Comparison of ENCODE assay signal across 8 mouse cellular contexts in the genomic region with DNA sequence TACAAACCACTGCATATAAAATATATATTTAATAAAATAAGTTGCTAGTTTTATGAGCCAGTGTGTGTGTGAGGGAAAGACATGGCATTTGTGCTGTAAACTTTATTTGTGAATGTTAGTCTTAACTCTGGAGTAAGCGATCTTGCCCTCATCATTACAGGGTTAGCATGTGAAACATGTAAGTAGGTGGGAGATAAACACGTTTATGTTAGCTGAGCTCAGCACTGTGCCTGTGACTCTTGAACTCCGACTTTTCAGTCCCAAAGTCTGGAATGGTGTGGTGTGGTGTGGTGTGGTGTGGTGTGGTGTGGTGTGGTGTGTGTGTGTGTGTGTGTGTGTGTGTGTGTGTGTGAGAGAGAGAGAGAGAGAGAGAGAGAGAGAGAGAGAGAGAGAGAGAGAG. TPM values are rescaled to one million over a fixed set of nuclear protein-coding genes. Genes with fewer than 3 reads are reported as not detected.
DNase-seq lines count a peak whose midpoint lies in the region; ATAC-seq and TF ChIP-seq lines count a peak whose summit lies in the region.
"Not testable (repeated sequence)": the region's sequence is repeated elsewhere in the genome, so short reads cannot be mapped to it uniquely, and the experiment has no call there.

No protein-coding gene starts in this region.

- DNase-seq in brain, adult 2 months (ENCODE audit: low read depth, low spot score): peak; percentile 49
- DNase-seq in induced T-regulatory cell, adult 2 months (ENCODE audit: low read depth): peak; percentile 23
- DNase-seq in limb, embryonic 11.5 days (ENCODE audit: low spot score): not testable (repeated sequence)
- DNase-seq in lung, embryonic 14.5 days: peak; percentile 68

- 14% methylated on average over 3 of the region's 3 CpGs for WGBS in heart, embryonic 11.5 days (ENCODE audit: insufficient replicate concordance)
- 0% methylated on average over 3 of the region's 3 CpGs for WGBS in limb, embryonic 11.5 days
- WGBS in lung, embryonic 14.5 days: 1% methylated on average over 3 of the region's 3 CpGs

- not testable (repeated sequence) for ATAC-seq in heart, embryonic 11.5 days (replicated peaks; ENCODE audit: insufficient number of reproducible peaks, low FRiP score, low TSS enrichment); limb, embryonic 11.5 days (ENCODE audit: insufficient number of reproducible peaks, low FRiP score, low TSS enrichment, low read depth); lung, embryonic 14.5 days (ENCODE audit: insufficient read depth)

- peak overlapping the region; percentile 76 for H3K4me3 ChIP-seq in erythroblast, embryonic 14.5 days (replicated peaks)
- peak overlapping the region; percentile 86 for H3K4me3 ChIP-seq in heart, embryonic 11.5 days (ENCODE audit: low read depth, low read length)
- H3K4me3 ChIP-seq in limb, embryonic 11.5 days (ENCODE audit: low read depth, low read length); testis, adult 2 months (ENCODE audit: control insufficient read depth, low read depth, low read length): not testable (repeated sequence)
- H3K4me3 ChIP-seq in lung, embryonic 14.5 days (ENCODE audit: low read depth, low read length): peak overlapping the region; percentile 85
- peak overlapping the region; percentile 87 for H3K4me3 ChIP-seq in myocyte

- H3K36me3 ChIP-seq in erythroblast, embryonic 14.5 days (ENCODE audit: control insufficient read depth); heart, embryonic 11.5 days (ENCODE audit: control insufficient read depth, insufficient read depth, low read length); limb, embryonic 11.5 days (ENCODE audit: control insufficient read depth, insufficient read depth, low read length); myocyte (ENCODE audit: control insufficient read depth, insufficient read depth); testis, adult 2 months (ENCODE audit: control insufficient read depth, insufficient read depth, low read length): not testable (repeated sequence)
- H3K36me3 ChIP-seq in lung, embryonic 14.5 days (ENCODE audit: insufficient read depth): peaks cover 14% of the 10 kb centered on the region

- H3K4me1 ChIP-seq in erythroblast, embryonic 14.5 days (ENCODE audit: control insufficient read depth): peaks cover 61% of the 10 kb centered on the region
- peaks cover 14% of the 10 kb centered on the region for H3K4me1 ChIP-seq in heart, embryonic 11.5 days (ENCODE audit: control insufficient read depth, insufficient read depth, low read length)
- not testable (repeated sequence) for H3K4me1 ChIP-seq in limb, embryonic 11.5 days (ENCODE audit: control insufficient read depth, insufficient read depth, low read length); lung, embryonic 14.5 days (ENCODE audit: insufficient read depth); testis, adult 2 months (ENCODE audit: control insufficient read depth, insufficient read depth, low read length)

- peak overlapping the region; percentile 83 for H3K4me2 ChIP-seq in heart, embryonic 11.5 days
- H3K4me2 ChIP-seq in limb, embryonic 11.5 days (ENCODE audit: low read depth, severe bottlenecking): peak overlapping the region; percentile 96; the same call in 1 of the 2 replicates
- peak overlapping the region; percentile 83 for H3K4me2 ChIP-seq in lung, embryonic 14.5 days
- H3K4me2 ChIP-seq in myocyte (ENCODE audit: low read depth): peak overlapping the region; percentile 98

- H3K9ac ChIP-seq in heart, embryonic 11.5 days (ENCODE audit: low read depth, low read length): peak overlapping the region; percentile 100
- not testable (repeated sequence) for H3K9ac ChIP-seq in limb, embryonic 11.5 days (ENCODE audit: low read length)
- peak overlapping the region; percentile 100 for H3K9ac ChIP-seq in lung, embryonic 14.5 days

- not testable (repeated sequence) for TF ChIP-seq POLR2A in myocyte (IDR thresholded peaks at IDR 0.05; ENCODE audit: insufficient read length, low read depth); testis, adult 2 months (IDR thresholded peaks at IDR 0.05; ENCODE audit: control insufficient read depth, low read depth, low read length)

- H3ac ChIP-seq in myocyte (ENCODE audit: control insufficient read depth, insufficient read length): not testable (repeated sequence)

- peak overlapping the region; percentile 97; the same call in 1 of the 2 replicates for H3K27ac ChIP-seq in heart, embryonic 11.5 days (ENCODE audit: low read depth, low read length)
- H3K27ac ChIP-seq in limb, embryonic 11.5 days (replicated peaks; ENCODE audit: low read depth, low read length): not testable (repeated sequence)
- H3K27ac ChIP-seq in lung, embryonic 14.5 days (ENCODE audit: low read depth): peak overlapping the region; percentile 99
- peak overlapping the region; percentile 44 for H3K27ac ChIP-seq in testis, adult 2 months (ENCODE audit: control insufficient read depth, insufficient read depth, low read depth, low read length)

- peaks cover 61% of the 10 kb centered on the region for H3K79me2 ChIP-seq in myocyte (ENCODE audit: control insufficient read depth, insufficient read depth)

- H3K9me3 ChIP-seq in erythroblast, embryonic 14.5 days (ENCODE audit: control insufficient read depth, low read length); heart, embryonic 11.5 days (replicated peaks; ENCODE audit: control insufficient read depth, low read length); limb, embryonic 11.5 days (ENCODE audit: control insufficient read depth, low read length); lung, embryonic 14.5 days (ENCODE audit: low read depth, low read length): not testable (repeated sequence)

- TF ChIP-seq CTCF in lung, embryonic 14.5 days (IDR thresholded peaks at IDR 0.05; ENCODE audit: low read depth); testis, adult 2 months (IDR thresholded peaks at IDR 0.05; ENCODE audit: control insufficient read depth, insufficient read depth, insufficient replicate concordance, low read depth, low read length): not testable (repeated sequence)

- peaks cover 25% of the 10 kb centered on the region for H3K27me3 ChIP-seq in erythroblast, embryonic 14.5 days (ENCODE audit: control insufficient read depth)
- H3K27me3 ChIP-seq in heart, embryonic 11.5 days (ENCODE audit: control insufficient read depth, insufficient read depth, low read length); lung, embryonic 14.5 days (ENCODE audit: insufficient read depth, low read length); myocyte (ENCODE audit: control insufficient read depth, insufficient read depth, insufficient read length); testis, adult 2 months (ENCODE audit: control insufficient read depth, insufficient read depth, low read length): not testable (repeated sequence)
- peaks cover 18% of the 10 kb centered on the region for H3K27me3 ChIP-seq in limb, embryonic 11.5 days (ENCODE audit: control insufficient read depth, insufficient read depth, low read length)

RNA-seq across cellular contexts. Expression of gene Zeb2, which starts 5.6 kb away (rescaled TPM):
- polyA plus RNA-seq in erythroblast, embryonic 14.5 days (2012): 0.54 and 0.76 TPM in 2 replicates
- 27.2 and 27.5 TPM in 2 replicates for polyA plus RNA-seq in heart, embryonic 11.5 days (2014; fragmentation: Nextera tagmentation; extraction: Ambion mirVana)
- polyA plus RNA-seq in limb, embryonic 11.5 days (2014; fragmentation: Nextera tagmentation; extraction: Ambion mirVana): 6.7 and 7.6 TPM in 2 replicates
- polyA plus RNA-seq in lung, embryonic 14.5 days (2014; fragmentation: Nextera tagmentation; extraction: Ambion mirVana): 90.1 and 90.4 TPM in 2 replicates
- 10.8 TPM for polyA plus RNA-seq in myocyte (2012; fragmentation: generic; extraction: Trizol)
- polyA plus RNA-seq in testis, adult 2 months (2012; rRNA removed): 3.2 and 4.2 TPM in 2 replicates
